Mouse (Mus musculus) neutrophil, adult 65 days (primary cell): ENCODE results near the gene Dlg1. TPM values are rescaled to one million over a fixed set of nuclear protein-coding genes. Genes with fewer than 3 reads are reported as not detected.

Source experiments
- total RNA-seq: library from RNA; stranded (reverse); gene quantifications from 2 replicates; pipeline ENCODE4 v1.2.4, GENCODE M21; 2023

Gene Dlg1
- 31.6 and 49.8 TPM in 2 replicates for total RNA-seq

GRCm38 (mm10) chr16:31663379-31664286 lies at the start of gene Dlg1:
Dlg1 (plus strand) TSS chr16:31663443.

GRCm38 (mm10) chr16:31878573-31879257 lies 215.5 kb downstream of the Dlg1 start, which contains the start of gene Meltf:
Meltf (plus strand) TSS chr16:31878810.

Other genes starting within 250 kb of the Dlg1 start
- gene Bdh1, start 241.2 kb upstream of the Dlg1 start, total RNA-seq = 0.16 and 0.66 TPM in 2 replicates
- gene Meltf, start 215.4 kb downstream of the Dlg1 start, total RNA-seq = not detected in 2 replicates